Mouse (Mus musculus) bone marrow, adult 2 months (tissue): Measurements from ENCODE around the gene Mdk. TPM values are rescaled to one million over a fixed set of nuclear protein-coding genes. Genes with fewer than 3 reads are reported as not detected.
A peak's percentile ranks its signal among the peaks of the same experiment; 100 is the strongest.

Experiments used
- H3K27ac ChIP-seq: fragments of 200-500 bp; 2 replicates; pipeline ENCODE4 v1.5.1; 2012; ENCODE audit warnings: low read depth, mild to moderate bottlenecking, control low read depth, inconsistent platforms, low read length; ENCODE audit not compliant: control insufficient read depth, poor library complexity, insufficient read depth
- H3K4me1 ChIP-seq: fragments of 200-500 bp; 2 replicates; pipeline ENCODE4 v1.6.1; 2011; ENCODE audit warnings: low read length; ENCODE audit not compliant: control insufficient read depth, insufficient read depth
- H3K4me3 ChIP-seq: fragments of 200-500 bp; replicated peaks from 2 replicates; pipeline ENCODE3; 2011; ENCODE audit warnings: mild to moderate bottlenecking, low read depth, low read length, control low read depth; ENCODE audit not compliant: control insufficient read depth
- CTCF ChIP-seq: fragments of 200-500 bp; IDR thresholded peaks from 2 replicates; pipeline ENCODE4 v1.5.1; 2011; ENCODE audit warnings: low read length, control low read depth; ENCODE audit not compliant: control insufficient read depth, insufficient read depth
- POLR2A ChIP-seq: fragments of 200-500 bp; IDR thresholded peaks from 2 replicates; pipeline ENCODE4 v1.6.1; 2011; ENCODE audit warnings: low read depth, mild to moderate bottlenecking, control low read depth, low read length, borderline replicate concordance; ENCODE audit not compliant: control insufficient read depth
- WGBS: fragments of 180-500 bp; shearing (Covaris S2); methylation state at CpG from one replicate; pipeline ENCODE4 v1.1.7; 2018; 5-methylcytosine and 5-hydroxymethylcytosine counted together
- polyA plus RNA-seq: library from polyadenylated mRNA; stranded (reverse); fragments of >200 nt; gene quantifications from 2 replicates; pipeline ENCODE4 v1.2.4, GENCODE M21; 2011; ENCODE audit warnings: low replicate concordance; ENCODE audit not compliant: missing spikeins, insufficient read depth, insufficient read length

Mdk gene
- polyA plus RNA-seq = 14.9 and 18.6 TPM in 2 replicates

- H3K4me1 ChIP-seq = peaks cover 1% of the 10 kb centered on the region; the same call in 1 of the 2 replicates
- no peak within 1 kb of the TSS for H3K27ac ChIP-seq
- 19% methylated on average over 16 of the region's 16 CpGs for WGBS
- no peak within 1 kb of the TSS for H3K4me3 ChIP-seq
- TF ChIP-seq POLR2A (no peak), CTCF (no peak)
Measured at GRCm38 (mm10) chr2:91932160-91932711, at the start of gene Mdk. Gene Mdk (minus strand): TSS chr2:91932297.

- Histone ChIP-seq H3K27ac (no peak overlapping the region), H3K4me1 (peaks cover 3% of the 10 kb centered on the region), H3K4me3 (no peak overlapping the region)
- no peak for TF ChIP-seq POLR2A
- TF ChIP-seq CTCF = no peak
- WGBS = 77% methylated on average over 5 of the region's 5 CpGs
Measured at GRCm38 (mm10) chr2:91980830-91981229, 48.7 kb upstream of the Mdk start.

GRCm38 (mm10) chr2:91980245-91980644 is 48.1 kb upstream of the Mdk start:
- Histone ChIP-seq H3K4me1 (peaks cover 3% of the 10 kb centered on the region), H3K27ac (no peak overlapping the region), H3K4me3 (no peak overlapping the region)
- TF ChIP-seq CTCF (no peak), POLR2A (no peak)
- WGBS = 70% methylated on average over 4 of the region's 4 CpGs

- Histone ChIP-seq H3K4me3 (no peak overlapping the region), H3K4me1 (no peaks in the 10 kb centered on the region), H3K27ac (no peak overlapping the region)
- WGBS = 47% methylated on average over 2 of the region's 2 CpGs
- TF ChIP-seq POLR2A (no peak), CTCF (no peak)
Measured at GRCm38 (mm10) chr2:91978547-91978946, 46.5 kb upstream of the Mdk start.

DNA sequence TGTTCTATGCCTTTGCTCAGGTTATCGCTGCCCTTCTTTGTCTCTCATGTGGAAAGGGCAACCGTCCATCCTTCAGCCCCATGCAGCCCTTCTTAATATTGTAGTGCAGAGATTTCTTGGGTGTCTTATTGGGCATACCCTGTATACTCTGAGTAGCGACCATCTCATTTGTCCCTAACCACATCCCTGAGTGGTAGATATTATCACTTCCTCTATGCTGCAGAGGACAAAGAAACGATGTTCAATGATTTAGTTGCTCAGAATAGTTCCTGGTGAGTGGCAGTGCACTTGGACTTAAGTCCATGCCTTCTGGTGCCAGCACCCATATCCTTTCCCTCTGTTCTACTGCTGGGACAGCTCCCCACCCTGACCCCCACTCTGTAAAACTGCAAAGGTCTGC is 45.9 kb upstream of the Mdk start:
- no peaks in the 10 kb centered on the region for H3K4me1 ChIP-seq

GRCm38 (mm10) chr2:91975581-91976541 is 43.8 kb upstream of the Mdk start, which contains the start of gene Dgkz:
Gene Dgkz (minus strand): TSS chr2:91975864.
- TF ChIP-seq CTCF = no peak
- WGBS = 4% methylated on average over 79 of the region's 79 CpGs
- Histone ChIP-seq H3K27ac (no peak within 1 kb of the TSS), H3K4me1 (no peaks in the 10 kb centered on the region), H3K4me3 (no peak within 1 kb of the TSS)

More for the DNA sequence above, 45.9 kb upstream of the Mdk start:
- TF ChIP-seq CTCF (no peak), POLR2A (no peak)
- 32% methylated on average over 4 of the region's 4 CpGs for WGBS
- H3K27ac ChIP-seq = no peak overlapping the region
- no peak overlapping the region for H3K4me3 ChIP-seq

DNA sequence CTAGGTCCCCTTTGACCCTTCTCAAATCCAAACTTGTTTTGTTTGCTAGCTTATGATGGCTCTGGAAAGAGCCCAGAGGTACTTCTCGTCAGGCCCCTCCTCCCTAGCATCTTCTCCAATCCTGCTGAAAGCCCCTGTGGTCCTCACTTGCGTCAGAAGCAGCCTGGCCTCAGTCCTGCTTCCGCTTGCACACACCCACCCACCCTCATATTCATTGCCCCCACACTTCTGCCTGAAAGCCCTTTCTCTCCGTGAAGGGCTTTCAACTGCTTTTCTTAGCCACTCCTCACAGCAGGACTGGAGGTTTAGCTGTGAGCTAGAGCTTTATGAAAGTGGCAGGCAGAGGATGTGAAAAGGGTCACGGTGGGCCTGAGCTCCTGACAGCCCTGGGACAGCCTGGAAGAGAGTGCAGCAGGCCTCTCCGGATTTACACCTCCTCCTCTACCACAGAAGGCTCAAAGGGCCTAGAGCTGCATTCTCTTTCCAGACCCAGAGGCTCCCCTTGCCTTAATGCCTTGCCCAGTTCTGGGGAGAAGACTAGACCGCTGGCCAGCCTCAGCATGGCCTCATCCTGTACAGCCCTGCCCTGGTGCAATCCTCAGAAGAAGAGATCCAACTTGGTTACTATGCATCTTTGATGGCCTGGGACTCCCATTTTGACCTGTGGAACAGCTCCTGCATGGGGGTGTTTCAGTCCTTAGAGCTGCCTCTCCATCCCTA is 41.5 kb upstream of the Mdk start:
- Histone ChIP-seq H3K4me3 (no peak overlapping the region), H3K27ac (no peak overlapping the region), H3K4me1 (no peaks in the 10 kb centered on the region)
- TF ChIP-seq POLR2A (no peak), CTCF (no peak)
- 76% methylated on average over 7 of the region's 7 CpGs for WGBS

- Histone ChIP-seq H3K4me3 (peak overlapping the region; percentile 10), H3K4me1 (peaks cover 1% of the 10 kb centered on the region; the same call in 1 of the 2 replicates), H3K27ac (peak overlapping the region; percentile 72)
- 1% methylated on average over 13 of the region's 13 CpGs for WGBS
- TF ChIP-seq POLR2A = no peak
- TF ChIP-seq CTCF = no peak
Measured at GRCm38 (mm10) chr2:91972121-91972566, 40.0 kb upstream of the Mdk start.
